Mouse (Mus musculus) ES-CJ7 (cell line): ENCODE measurements around the gene Glrx.

Experiments used
- DNase-seq: peaks from one replicate; pipeline ENCODE4 v3.0.0; 2011; ENCODE audit warnings: low read depth, low spot score

Glrx gene

GRCm38 (mm10) chr13:75883792-75884191, 44.1 kb downstream of the Glrx start:
- no peak for DNase-seq

- DNase-seq = no peak
These were observed 52.2 kb downstream of the Glrx start for GRCm38 (mm10) chr13:75891868-75892267.

- DNase-seq = no peak
These were observed 52.6 kb downstream of the Glrx start for GRCm38 (mm10) chr13:75892291-75892690.

GRCm38 (mm10) chr13:75892876-75893275, 53.2 kb downstream of the Glrx start:
- no peak for DNase-seq
